Comparison of ENCODE assay signal across 30 mouse cellular contexts in the genomic region with DNA sequence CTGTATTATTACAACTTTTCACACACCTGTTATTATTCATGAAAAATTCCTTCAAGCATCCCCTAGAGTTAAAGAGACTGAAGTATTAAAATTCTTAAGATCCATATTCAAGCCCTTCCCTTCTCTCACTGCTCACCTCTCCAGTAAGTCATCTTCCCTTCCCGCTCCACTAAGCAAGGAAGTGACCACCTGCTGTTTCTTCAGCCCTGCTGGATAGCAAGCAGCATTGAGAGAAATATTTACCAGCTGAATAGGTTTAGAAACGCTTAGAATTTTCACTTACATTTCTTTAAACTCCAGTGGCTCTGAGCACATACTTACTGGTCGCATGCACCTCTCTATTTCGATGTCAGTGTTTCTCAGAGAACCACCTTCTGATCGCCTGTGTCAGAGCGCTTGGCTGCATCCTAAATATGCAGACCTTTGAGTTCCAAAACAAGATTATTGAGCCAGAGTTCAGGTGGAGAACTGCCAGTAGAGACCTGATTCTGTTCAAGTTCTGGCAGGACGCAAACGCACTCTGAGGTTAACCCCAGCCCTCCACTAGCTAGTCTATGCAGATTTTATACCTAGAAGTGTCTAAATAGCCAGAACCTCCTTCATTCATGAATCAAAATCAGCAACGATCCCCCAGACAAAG.
A peak's percentile ranks its signal among the peaks of the same experiment; 100 is the strongest.
DNase-seq lines count a peak whose midpoint lies in the region; ATAC-seq and TF ChIP-seq lines count a peak whose summit lies in the region.
"Had no signal": no experiment of that assay in that cellular context is flagged by ENCODE, and none has a peak within 500 bp of the region (broad histone marks: within the 10 kb centered on the region; RNA-seq: fewer than 3 reads in every experiment).

No protein-coding gene starts in this region.

- no peak for ATAC-seq in kidney, embryonic 15.5 days (replicated peaks; ENCODE audit: low FRiP score)
- ATAC-seq: activated CD4-positive, CD25-positive, alpha-beta regulatory T cell, adult 4 months; CD4-positive, CD25-positive, alpha-beta regulatory T cell, adult 4 months; forebrain, embryonic 16.5 days; hindbrain, embryonic 16.5 days; midbrain, embryonic 13.5 days had no signal

- no peak overlapping the region for H3K9ac ChIP-seq in heart, adult 2 months (ENCODE audit: low read depth, low read length)
- H3K9ac ChIP-seq in kidney, embryonic 15.5 days: no peak overlapping the region
- H3K9ac ChIP-seq: embryonic facial prominence, embryonic 13.5 days; liver, embryonic 14.5 days; midbrain, embryonic 13.5 days; neural tube, embryonic 13.5 days had no signal

- H3K36me3 ChIP-seq in heart, embryonic 10.5 days: no peaks in the 10 kb centered on the region
- no peaks in the 10 kb centered on the region for H3K36me3 ChIP-seq in heart, adult 2 months (ENCODE audit: control insufficient read depth, insufficient read depth, low read length)
- no peaks in the 10 kb centered on the region for H3K36me3 ChIP-seq in kidney, embryonic 15.5 days
- H3K36me3 ChIP-seq: embryonic facial prominence, embryonic 13.5 days; midbrain, embryonic 13.5 days; neural tube, embryonic 13.5 days had no signal

- no peak for TF ChIP-seq EP300 in heart, adult 2 months (IDR thresholded peaks at IDR 0.05; ENCODE audit: insufficient read depth, low read depth, low read length)

- H3K79me2 ChIP-seq in heart, adult 2 months (replicated peaks; ENCODE audit: control insufficient read depth, insufficient read depth, low read length): no peaks in the 10 kb centered on the region

- H3K9me3 ChIP-seq in heart, embryonic 10.5 days: no peaks in the 10 kb centered on the region
- H3K9me3 ChIP-seq in kidney, embryonic 15.5 days (replicated peaks): no peaks in the 10 kb centered on the region
- H3K9me3 ChIP-seq: embryonic facial prominence, embryonic 13.5 days; midbrain, embryonic 13.5 days; neural tube, embryonic 13.5 days had no signal

- DNase-seq in cerebellum, postnatal 14 days: peak; percentile 20 to 52
- no peak for DNase-seq in cerebellum, adult 11-12 months
- no peak for DNase-seq in heart, embryonic 10.5 days (ENCODE audit: low spot score)
- DNase-seq in heart, adult 2 months: no peak
- DNase-seq in kidney, adult 9 months: peak; percentile 52
- peak; percentile 30 for DNase-seq in kidney, postnatal 36 days
- DNase-seq: adrenal gland, adult 8-10 months; embryo, embryonic 11 days; gastrocnemius, adult 2 months; gastrocnemius, postnatal 36 days; heart, postnatal 14 days; layer of hippocampus, postnatal 36 days; left cerebral cortex, postnatal 4 days; lung, adult 2 months; lung, postnatal 10 days; right cerebral cortex, postnatal 4 days; thymus, adult 18-20 months; thymus, postnatal 25 days had no signal

- no peak for TF ChIP-seq CTCF in heart, adult 2 months (IDR thresholded peaks at IDR 0.05)

- 0 out of 2 replicates have a peak overlapping the region, but pooled peaks have one; percentile 32 for H3K27ac ChIP-seq in heart, embryonic 10.5 days
- H3K27ac ChIP-seq in heart, adult 2 months: no peak overlapping the region
- H3K27ac ChIP-seq in kidney, embryonic 15.5 days: no peak overlapping the region
- H3K27ac ChIP-seq: embryonic facial prominence, embryonic 13.5 days; gastrocnemius, adult 2 months; liver, embryonic 14.5 days; macrophage; midbrain, embryonic 13.5 days; neural tube, embryonic 13.5 days; stomach, postnatal 0 days had no signal

- H3K27me3 ChIP-seq in heart, embryonic 10.5 days (ENCODE audit: insufficient read depth, poor library complexity, severe bottlenecking): no peaks in the 10 kb centered on the region
- no peaks in the 10 kb centered on the region for H3K27me3 ChIP-seq in heart, adult 2 months (ENCODE audit: control insufficient read depth, insufficient read depth, low read length)
- no peaks in the 10 kb centered on the region for H3K27me3 ChIP-seq in kidney, embryonic 15.5 days

- H3K4me1 ChIP-seq in heart, embryonic 10.5 days: no peaks in the 10 kb centered on the region
- H3K4me1 ChIP-seq in heart, adult 2 months (ENCODE audit: control insufficient read depth, insufficient read depth, low read length): no peaks in the 10 kb centered on the region
- H3K4me1 ChIP-seq in kidney, embryonic 15.5 days: peaks cover 8% of the 10 kb centered on the region
- H3K4me1 ChIP-seq: neural tube, embryonic 13.5 days had no signal

- WGBS in heart, embryonic 10.5 days: 70% methylated on average over 9 of the region's 9 CpGs
- WGBS in heart, adult 2 months: 77% methylated on average over 9 of the region's 9 CpGs
- 57% methylated on average over 9 of the region's 9 CpGs for WGBS in kidney, embryonic 15.5 days

- TF ChIP-seq POLR2A in heart, adult 2 months (IDR thresholded peaks at IDR 0.05; ENCODE audit: insufficient read depth, low read depth, low read length): no peak

- intact Hi-C loops in heart, adult 2 months (cut with DNase I): no loop called here

- H3K4me3 ChIP-seq in heart, embryonic 10.5 days: no peak overlapping the region
- no peak overlapping the region for H3K4me3 ChIP-seq in heart, adult 2 months
- H3K4me3 ChIP-seq in kidney, embryonic 15.5 days (replicated peaks): no peak overlapping the region
- H3K4me3 ChIP-seq: embryonic facial prominence, embryonic 13.5 days; erythroblast, embryonic 14.5 days; gastrocnemius, adult 2 months; midbrain, embryonic 13.5 days; neural tube, embryonic 13.5 days had no signal

- no peak overlapping the region for H3K4me2 ChIP-seq in kidney, embryonic 15.5 days
- H3K4me2 ChIP-seq: embryonic facial prominence, embryonic 13.5 days; midbrain, embryonic 13.5 days; neural tube, embryonic 13.5 days had no signal

Comparison
In these comparisons a context has a peak if more than half of its experiments do, and no peak if none do; other contexts are left out.
1. DNase-seq: peak in cerebellum, postnatal 14 days (2 of 2), kidney, adult 9 months (single experiment) and kidney, postnatal 36 days (2 of 2); none in cerebellum, adult 11-12 months (single experiment), heart, embryonic 10.5 days (single experiment) and heart, adult 2 months (0 of 2).